Mouse (Mus musculus) ES-Bruce4 (cell line): ENCODE results near the gene Eng.

Experiments
- CTCF ChIP-seq: IDR thresholded peaks from one replicate; pipeline ENCODE4 v1.8.1; 2011; ENCODE audit warnings: low read depth, low read length
- POLR2A ChIP-seq: IDR thresholded peaks from one replicate; pipeline ENCODE4 v1.8.1; 2011; ENCODE audit warnings: low read length; ENCODE audit not compliant: insufficient read depth

DNA sequence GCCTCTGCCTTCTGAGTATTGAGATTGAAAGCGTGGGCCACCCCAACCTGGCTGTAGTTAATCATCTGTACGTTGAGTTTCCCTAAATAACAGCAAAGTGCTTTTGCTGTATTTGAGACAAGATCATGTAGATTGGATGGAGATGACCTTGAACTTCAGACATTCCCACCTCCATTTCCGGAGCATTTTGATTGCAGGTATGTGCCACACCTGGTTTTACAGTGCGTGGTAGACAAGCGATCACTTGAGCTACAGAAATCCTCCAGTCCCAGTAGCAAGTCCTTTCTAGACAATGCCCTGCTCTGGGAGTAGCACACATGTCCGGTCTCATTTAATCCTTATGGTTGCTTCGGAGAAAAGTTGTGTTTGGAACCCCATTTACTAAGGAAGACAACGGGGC is 56.7 kb downstream of the Eng start:
- TF ChIP-seq POLR2A: no peak
- TF ChIP-seq CTCF: no peak
